Mouse (Mus musculus): ENCODE measurements around the gene Tab1. TPM values are rescaled to one million over a fixed set of nuclear protein-coding genes. Genes with fewer than 3 reads are reported as not detected.

The Tab1 gene
- total RNA-seq, 2 experiments from 2014 or later = 16.3 to 28.9 TPM

GRCm38 (mm10) chr15:80163274-80163673 lies 30.3 kb downstream of the Tab1 start:
- DNase-seq = no peak

GRCm38 (mm10) chr15:80163716-80164115 lies 30.8 kb downstream of the Tab1 start:
- no peak for DNase-seq

DNA sequence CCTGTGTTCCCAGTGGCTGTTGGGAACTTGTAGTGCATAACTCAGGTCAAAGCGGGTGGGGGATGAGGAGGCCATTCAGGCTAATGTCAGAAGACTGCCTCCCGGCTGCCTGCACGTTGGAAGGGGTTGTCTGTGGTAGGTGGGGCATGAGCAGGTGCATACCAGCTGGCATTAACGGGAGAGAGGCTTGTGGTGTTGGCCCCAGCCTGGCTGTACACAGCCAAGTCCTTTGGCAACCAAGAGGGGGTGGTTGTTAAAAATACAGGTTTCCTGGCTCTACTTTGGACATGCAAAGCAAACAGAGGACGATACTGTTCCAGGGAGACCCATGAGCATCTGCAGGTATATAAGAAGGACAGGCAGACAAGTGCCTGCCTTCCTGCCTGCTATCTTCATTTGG lies 32.5 kb downstream of the Tab1 start:
- no peak for DNase-seq

- no peak for DNase-seq
These were observed 36.6 kb downstream of the Tab1 start for GRCm38 (mm10) chr15:80169484-80169883.

GRCm38 (mm10) chr15:80170357-80170756 lies 37.4 kb downstream of the Tab1 start:
- no peak for DNase-seq

GRCm38 (mm10) chr15:80171286-80171685 lies 38.4 kb downstream of the Tab1 start:
- no peak for DNase-seq

GRCm38 (mm10) chr15:80171791-80172190 lies 38.9 kb downstream of the Tab1 start:
- DNase-seq = no peak

DNA sequence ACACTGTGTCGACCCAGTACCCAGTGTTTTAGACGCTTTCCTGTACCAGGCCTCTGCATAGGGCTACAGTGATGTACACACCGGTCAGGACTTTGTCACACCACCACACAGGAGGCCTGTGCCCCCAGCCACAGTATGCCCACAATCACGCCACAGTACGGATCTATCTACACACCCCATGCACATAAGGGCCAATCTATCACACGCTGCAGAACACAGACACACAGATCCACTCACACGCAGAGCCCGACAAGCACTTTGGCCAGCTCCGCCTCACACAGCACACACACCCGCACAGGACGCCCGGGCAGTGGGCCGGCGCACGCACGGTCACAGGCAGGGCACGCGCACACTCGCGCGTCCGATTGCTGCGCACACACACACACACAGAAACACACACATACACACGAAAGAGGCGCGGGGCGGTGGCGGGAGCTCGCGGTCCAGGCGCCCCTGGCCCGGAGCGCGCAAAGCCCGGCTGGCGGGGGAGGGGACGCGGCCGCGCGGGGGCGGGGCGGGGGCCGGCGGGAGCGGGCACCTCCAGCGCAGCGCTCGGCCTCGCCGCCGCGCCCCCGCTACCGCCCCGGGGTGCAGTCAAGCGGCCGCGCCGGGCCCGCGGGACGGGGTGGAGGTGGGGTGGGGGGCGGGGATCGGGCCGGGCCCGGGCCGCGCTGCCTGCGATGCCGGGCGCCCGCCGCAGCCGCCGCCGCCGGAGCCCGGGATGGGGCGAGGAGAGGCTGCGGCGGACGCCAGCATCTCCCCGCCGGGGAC lies 40.3 kb downstream of the Tab1 start, which contains the start of gene Mgat3:
TSS of gene Mgat3 (plus strand) at position 721 of the 771 bp plus-strand sequence.
- peak; percentile 55 for DNase-seq

DNA sequence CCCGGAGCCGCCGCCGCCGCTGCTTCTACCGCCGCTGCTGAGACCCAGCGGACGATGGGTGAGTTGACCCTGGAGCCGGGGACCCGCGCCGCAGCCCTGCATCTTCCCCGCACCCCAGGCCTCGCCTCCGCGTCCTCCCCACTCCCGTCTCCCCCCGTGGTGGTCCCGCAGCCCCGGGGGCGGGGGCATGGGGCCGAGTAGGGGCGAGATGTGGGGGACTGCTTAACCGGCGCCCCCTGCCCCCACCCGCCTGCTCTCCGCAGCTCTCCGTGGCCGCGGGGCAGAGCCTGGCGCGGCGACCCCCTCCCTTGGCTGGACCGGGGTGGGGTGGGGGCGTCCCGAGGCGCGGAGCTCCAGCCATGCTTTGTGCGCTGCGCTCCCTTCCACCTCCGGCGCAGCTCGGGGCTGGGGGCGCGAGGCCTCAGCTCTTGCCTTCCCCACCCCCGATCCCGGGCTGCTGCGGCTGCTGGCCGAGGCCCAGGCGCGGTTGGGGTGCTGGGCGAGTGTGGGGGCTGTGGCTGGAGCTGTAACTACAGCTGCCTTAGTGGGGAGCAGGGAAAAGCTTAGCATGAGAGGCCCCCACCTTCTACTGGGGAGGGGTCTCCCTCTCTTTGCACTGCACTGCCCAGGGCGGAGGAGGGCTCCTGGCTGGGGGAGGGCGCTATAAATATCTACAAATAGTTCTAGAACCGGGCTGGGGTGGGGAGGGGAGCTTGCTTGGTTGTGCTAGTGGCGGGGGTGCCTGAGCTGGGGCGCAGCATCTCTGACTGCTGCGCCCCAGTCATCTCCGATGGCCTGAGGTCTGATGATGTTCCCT lies 41.1 kb downstream of the Tab1 start:
- peak; percentile 30 for DNase-seq

DNA sequence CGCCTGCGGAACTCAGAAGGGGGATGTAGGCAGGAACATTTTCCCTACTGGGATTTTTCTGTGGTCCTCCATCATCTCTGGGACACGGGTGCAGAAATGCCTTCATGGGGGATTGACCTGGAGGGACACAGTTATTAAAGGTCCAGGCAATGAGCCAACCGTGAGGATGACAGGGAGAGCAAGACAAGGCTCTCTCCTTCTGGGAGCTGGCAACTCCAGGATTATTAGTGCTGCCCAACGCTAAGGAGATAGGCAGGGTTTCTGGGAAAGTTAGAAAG lies 41.6 kb downstream of the Tab1 start:
- DNase-seq = no peak

- no peak for DNase-seq
These were observed 42.4 kb downstream of the Tab1 start for GRCm38 (mm10) chr15:80175316-80175715.

DNA sequence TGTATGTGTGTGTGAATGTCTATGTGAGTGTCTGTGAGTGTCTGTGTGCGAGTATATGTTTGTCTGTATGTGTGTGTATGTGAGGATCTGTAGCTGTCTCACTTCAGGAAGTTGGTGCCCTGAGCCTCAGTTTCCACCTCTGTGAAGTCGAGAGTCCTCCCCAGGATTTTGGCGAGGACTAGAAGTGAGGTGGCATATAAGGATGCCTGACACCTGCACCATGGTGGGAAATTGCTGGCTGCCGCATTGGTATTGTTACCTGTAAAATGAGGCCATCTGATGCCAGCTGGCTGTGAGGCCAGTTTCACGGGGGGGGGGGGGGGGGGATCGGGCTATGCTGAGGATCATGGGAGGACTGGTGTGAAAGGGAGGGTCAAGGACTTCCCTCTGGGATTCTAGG lies 42.8 kb downstream of the Tab1 start:
- DNase-seq = no peak

- DNase-seq = no peak
These were observed 48.6 kb downstream of the Tab1 start for GRCm38 (mm10) chr15:80181561-80181960.

DNA sequence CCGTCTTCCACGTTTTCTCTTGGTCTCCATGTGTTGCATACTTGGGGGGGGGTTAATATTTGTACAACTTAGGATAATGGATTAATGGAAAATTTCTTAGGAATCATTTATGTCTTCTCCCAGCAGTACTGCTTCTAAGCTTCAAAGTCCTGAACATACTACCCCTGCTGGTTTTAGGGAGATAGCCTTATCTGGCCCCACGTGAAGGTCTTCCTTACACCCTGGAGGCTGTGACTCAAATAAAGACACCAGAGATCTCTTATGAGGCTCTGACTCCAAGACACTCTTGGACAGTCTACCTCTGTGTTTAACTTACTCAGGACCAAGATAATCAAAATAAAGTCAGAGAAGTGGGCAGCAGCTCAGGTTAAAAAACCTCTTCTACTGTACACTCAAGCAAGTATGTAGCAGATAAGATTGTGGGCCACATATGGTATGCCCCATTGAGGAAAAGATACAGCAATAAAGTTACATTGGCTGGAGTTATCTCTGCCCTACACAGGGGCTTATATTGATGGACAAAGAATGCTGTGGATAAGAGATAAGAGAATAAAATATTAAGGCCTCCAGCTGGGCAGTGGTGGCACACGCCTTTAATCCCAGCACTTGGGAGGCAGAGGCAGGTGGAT lies 49.3 kb downstream of the Tab1 start:
- no peak for DNase-seq

- DNase-seq = no peak
These were observed 56.0 kb downstream of the Tab1 start for GRCm38 (mm10) chr15:80188927-80189326.

DNA sequence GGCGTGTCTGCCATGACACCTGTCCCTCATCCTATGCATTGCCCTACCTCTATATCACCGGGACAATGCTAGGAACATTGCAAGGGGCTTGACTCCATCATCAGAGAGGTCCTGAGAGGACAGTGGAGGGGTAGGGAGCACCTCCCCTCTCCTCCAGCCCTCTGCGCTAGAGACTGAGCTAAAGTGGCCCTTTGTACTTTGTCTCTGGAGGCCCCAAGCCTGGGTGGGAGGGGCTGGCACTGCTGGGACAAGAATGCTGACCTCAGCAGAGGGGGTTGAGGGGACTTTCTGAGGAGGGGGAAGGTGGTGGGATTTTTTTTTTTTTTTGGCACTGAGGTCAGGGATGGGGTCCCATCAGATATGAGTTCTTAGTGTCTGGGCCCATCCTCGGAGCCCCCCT lies 57.1 kb downstream of the Tab1 start:
- no peak for DNase-seq

DNA sequence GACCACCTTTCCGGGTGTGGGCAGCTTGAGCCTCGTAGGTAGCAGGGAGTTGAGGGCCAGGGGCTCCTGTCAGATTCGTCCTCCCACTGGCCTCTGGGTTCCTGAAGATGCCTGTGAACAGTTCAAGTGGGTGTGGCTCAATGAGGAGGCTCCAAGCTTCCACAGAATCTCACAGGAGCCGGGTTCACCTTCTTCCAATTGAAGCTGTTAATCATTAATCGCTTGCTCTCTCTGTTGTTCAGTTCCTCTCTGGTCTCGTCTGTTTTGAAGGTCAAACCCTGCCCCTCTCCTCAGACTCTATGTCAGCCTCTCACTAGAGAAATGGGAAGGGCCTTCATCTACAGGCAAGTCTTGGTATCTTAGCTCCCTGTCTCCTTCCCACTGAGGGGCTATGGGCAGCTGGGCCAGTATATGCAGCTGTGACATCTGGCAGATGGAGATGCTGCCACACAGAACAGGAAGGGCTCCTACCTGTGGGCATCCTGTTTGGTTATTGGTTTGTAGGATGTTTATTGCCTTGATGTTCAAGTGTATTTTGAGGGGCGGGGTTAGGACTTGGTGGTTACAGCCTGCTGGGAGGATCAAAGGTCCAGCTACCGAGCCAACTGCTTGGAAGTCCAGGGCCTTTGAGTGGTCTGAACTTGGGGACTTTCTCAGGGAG lies 58.8 kb downstream of the Tab1 start:
- DNase-seq = no peak

GRCm38 (mm10) chr15:80192246-80192585 lies 59.3 kb downstream of the Tab1 start:
- no peak for DNase-seq

DNA sequence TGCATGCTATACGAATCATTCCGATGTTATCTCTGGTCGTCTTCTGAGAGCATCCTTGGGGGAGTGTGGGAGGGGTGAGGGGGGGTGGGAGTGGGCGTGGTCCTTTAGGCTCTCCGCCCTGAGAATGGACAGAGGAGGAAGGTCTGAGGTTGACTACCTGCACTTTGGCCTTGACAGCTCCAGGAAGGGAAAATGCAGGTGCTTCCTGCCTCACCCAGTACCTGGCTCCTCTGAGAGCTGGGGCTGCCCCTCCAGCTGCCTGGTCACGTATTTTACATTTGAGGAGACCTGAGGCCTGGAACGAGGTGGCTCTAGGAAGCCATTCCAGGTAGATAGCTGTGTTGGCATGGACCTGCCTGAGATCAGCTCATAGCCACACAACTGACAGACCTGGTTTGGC lies 59.9 kb downstream of the Tab1 start:
- no peak for DNase-seq

- DNase-seq = no peak
These were observed 66.6 kb downstream of the Tab1 start for GRCm38 (mm10) chr15:80199556-80199955.

- DNase-seq = no peak
These were observed 69.3 kb downstream of the Tab1 start for GRCm38 (mm10) chr15:80202111-80202775.

DNA sequence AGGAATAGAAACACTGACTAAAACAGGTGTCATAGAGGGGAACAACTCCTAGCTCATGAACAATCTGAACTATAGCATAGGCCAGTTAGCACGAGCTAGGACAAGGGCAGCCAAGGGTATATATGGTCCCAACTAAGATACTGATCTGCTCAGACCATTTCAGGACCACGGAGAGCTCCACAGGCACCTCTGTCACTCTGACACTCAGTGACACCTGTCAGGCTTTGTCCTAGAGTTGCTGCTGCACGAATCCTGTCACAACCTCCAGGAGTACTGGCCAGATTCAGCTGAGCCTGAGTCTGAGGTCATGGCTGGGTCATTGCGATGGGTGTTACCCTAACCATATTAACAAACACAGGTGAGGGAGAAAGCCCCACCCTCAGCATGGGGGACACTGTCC lies 70.5 kb downstream of the Tab1 start:
- peak; percentile 50 for DNase-seq
